Comparison of ENCODE assay signal across 24 mouse cellular contexts in the genomic region with DNA sequence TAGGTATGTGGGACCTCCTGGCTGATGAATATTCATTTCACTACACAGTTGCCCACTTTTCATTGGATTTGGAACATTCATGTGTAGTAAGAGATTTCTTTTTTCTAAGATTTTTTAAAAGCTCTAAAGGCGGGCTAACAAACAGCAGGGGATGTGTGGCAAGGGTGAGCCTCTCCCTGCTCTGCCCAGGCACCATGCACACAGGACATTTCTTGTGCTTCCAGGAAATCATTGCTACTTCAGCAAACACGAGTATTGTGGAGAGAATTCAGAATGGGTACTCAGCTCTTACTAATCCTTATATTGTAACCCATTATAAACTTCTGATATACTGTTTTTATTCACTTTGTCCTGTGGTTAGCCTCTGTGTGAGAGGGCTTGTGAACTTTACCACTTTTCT.
"Had no signal": no experiment of that assay in that cellular context is flagged by ENCODE, and none has a peak within 500 bp of the region (broad histone marks: within the 10 kb centered on the region; RNA-seq: fewer than 3 reads in every experiment).

No protein-coding gene starts in this region.

- H3K27me3 ChIP-seq: heart, embryonic 12.5 days; hindbrain, embryonic 13.5 days; hindbrain, embryonic 15.5 days; kidney, embryonic 15.5 days; limb, embryonic 13.5 days; limb, embryonic 15.5 days; liver, embryonic 12.5 days had no signal

- H3K27ac ChIP-seq: heart, embryonic 10.5 days; hindbrain, embryonic 15.5 days; hindbrain, postnatal 0 days; kidney, embryonic 15.5 days; kidney, postnatal 0 days; limb, embryonic 13.5 days; limb, embryonic 15.5 days; liver, embryonic 12.5 days; liver, embryonic 14.5 days had no signal

- H3K9me3 ChIP-seq: heart, embryonic 10.5 days; heart, embryonic 12.5 days; hindbrain, embryonic 13.5 days; hindbrain, embryonic 15.5 days; kidney, embryonic 15.5 days; limb, embryonic 13.5 days; limb, embryonic 15.5 days; liver, embryonic 12.5 days had no signal

- H3K4me1 ChIP-seq: heart, embryonic 10.5 days; hindbrain, embryonic 15.5 days; limb, embryonic 13.5 days; limb, embryonic 15.5 days; liver, embryonic 12.5 days had no signal

- H3K4me2 ChIP-seq: heart, embryonic 12.5 days; hindbrain, embryonic 13.5 days; hindbrain, embryonic 15.5 days; kidney, embryonic 15.5 days; limb, embryonic 13.5 days; limb, embryonic 15.5 days; liver, embryonic 12.5 days had no signal

- H3K9ac ChIP-seq: heart, embryonic 12.5 days; hindbrain, embryonic 13.5 days; hindbrain, embryonic 15.5 days; kidney, embryonic 15.5 days; limb, embryonic 13.5 days; limb, embryonic 15.5 days; liver, embryonic 12.5 days; liver, embryonic 14.5 days had no signal

- H3K4me3 ChIP-seq: heart, embryonic 10.5 days; heart, embryonic 12.5 days; hindbrain, embryonic 13.5 days; hindbrain, embryonic 15.5 days; kidney, embryonic 15.5 days; limb, embryonic 13.5 days; limb, embryonic 15.5 days; liver, embryonic 12.5 days had no signal

- DNase-seq: gastrocnemius, postnatal 14 days; gastrocnemius, postnatal 36 days; heart, adult 18-20 months; heart, postnatal 10 days; kidney, adult 11 months; kidney, adult 2 months; kidney, adult 9 months; kidney, postnatal 14 days; kidney, postnatal 36 days; layer of hippocampus, adult 9-11 months; layer of hippocampus, postnatal 36 days; left cerebral cortex, postnatal 4 days had no signal

- ATAC-seq: intestine, embryonic 16.5 days; liver, embryonic 12.5 days had no signal
